Mouse (Mus musculus): ENCODE measurements at regions not wholly inside any gene's neighbourhood (a gene's known extent, or its start where the extent isn't known, plus 50 kb on each side); places are given as distances from the start of the nearest gene placed in this dataset.
A peak's percentile ranks its signal among the peaks of the same experiment; 100 is the strongest.

DNA sequence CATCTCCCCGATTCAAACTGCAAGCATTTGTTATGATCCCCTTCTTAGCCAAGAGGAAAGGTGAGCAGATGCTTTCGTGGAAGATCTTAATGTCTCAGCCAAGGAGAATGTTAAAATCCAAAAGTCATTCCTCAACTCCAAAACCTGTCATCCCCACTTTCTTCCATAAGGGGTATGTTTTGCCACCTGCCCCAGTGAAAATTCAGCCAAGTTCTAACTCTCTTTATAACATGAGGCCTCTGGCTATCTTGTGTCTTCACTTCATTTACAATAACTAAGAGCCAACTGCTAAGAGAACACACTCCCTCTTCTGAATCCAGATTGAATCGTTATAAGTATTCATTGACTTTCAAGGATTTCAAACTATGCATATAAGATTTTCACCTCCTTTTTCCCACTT, 246.7 kb upstream of the Adam34 start:
- no peaks in the 10 kb centered on the region for H3K9me3 ChIP-seq (replicated peaks; ENCODE audit: control insufficient read depth, low read length)
- no peak overlapping the region for H3K4me2 ChIP-seq (ENCODE audit: low read length)
- no peak overlapping the region for H3K9ac ChIP-seq (ENCODE audit: low read length)
- no peak overlapping the region for H3K4me3 ChIP-seq (ENCODE audit: low read depth, low read length)
- 89% methylated on average over 3 of the region's 3 CpGs for WGBS
- H3K4me1 ChIP-seq (ENCODE audit: control insufficient read depth, insufficient read depth, low read length), result no peaks in the 10 kb centered on the region
- no peaks in the 10 kb centered on the region for H3K36me3 ChIP-seq (ENCODE audit: control insufficient read depth, insufficient read depth, low read length)
- H3K27ac ChIP-seq (ENCODE audit: low read depth, low read length), result no peak overlapping the region
- no peak for ATAC-seq
- no peaks in the 10 kb centered on the region for H3K27me3 ChIP-seq (replicated peaks; ENCODE audit: control insufficient read depth, insufficient read depth, low read length)
- no peak for DNase-seq (ENCODE audit: low spot score)

DNA sequence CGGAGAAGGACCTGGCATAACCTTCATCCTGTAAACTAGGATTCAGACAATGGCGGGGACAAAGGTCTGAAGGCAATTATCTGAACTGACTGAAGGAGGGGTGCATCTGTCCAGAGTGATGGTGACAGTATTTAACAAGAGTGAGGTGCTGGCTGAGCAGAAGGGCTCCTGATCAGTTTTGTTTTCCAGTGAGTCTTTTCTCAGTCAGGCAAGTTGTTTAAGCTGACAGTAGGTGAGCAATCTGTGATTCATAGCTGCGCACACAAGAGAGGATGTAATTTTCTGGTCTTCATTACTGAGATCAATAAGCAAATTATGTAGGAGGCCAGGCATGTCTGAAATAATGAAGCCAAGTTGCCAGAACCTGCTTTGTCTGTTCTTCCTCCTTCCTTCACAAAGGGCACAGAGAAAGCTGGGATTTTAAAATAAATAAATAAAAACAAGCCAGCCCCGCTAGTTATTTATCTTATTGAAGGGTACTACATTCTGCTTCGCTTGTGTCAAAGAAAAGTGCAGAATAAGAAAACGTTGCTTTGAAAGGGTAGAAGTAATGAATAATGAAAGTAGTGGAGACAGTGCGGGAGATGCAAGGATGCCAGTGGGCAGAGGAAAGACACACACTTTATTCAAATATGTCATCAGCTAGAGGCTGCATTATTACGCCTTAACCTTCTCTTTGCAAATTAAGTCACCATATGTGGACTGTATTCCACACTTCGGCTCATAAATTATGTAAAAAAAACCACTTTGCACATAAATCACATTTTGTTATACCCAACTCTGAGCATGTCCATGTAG, 239.6 kb upstream of the Adam34 start:
- no peaks in the 10 kb centered on the region; the same call in 1 of the 2 replicates for H3K4me1 ChIP-seq (ENCODE audit: control insufficient read depth, insufficient read depth, low read length)
- no peak overlapping the region for H3K4me3 ChIP-seq (ENCODE audit: low read depth, low read length)
- ATAC-seq (peak; percentile 52), DNase-seq (ENCODE audit: low spot score) (peak; percentile 30)
- peak overlapping the region; percentile 14; the same call in 1 of the 2 replicates for H3K4me2 ChIP-seq (ENCODE audit: low read length)
- H3K36me3 ChIP-seq (ENCODE audit: control insufficient read depth, insufficient read depth, low read length), result no peaks in the 10 kb centered on the region
- peak overlapping the region; percentile 7; the same call in 1 of the 2 replicates for H3K9ac ChIP-seq (ENCODE audit: low read length)
- 39% methylated on average over 9 of the region's 9 CpGs for WGBS
- H3K9me3 ChIP-seq (replicated peaks; ENCODE audit: control insufficient read depth, low read length), result no peaks in the 10 kb centered on the region
- no peaks in the 10 kb centered on the region for H3K27me3 ChIP-seq (replicated peaks; ENCODE audit: control insufficient read depth, insufficient read depth, low read length)
- H3K27ac ChIP-seq (ENCODE audit: low read depth, low read length), result no peak overlapping the region

DNA sequence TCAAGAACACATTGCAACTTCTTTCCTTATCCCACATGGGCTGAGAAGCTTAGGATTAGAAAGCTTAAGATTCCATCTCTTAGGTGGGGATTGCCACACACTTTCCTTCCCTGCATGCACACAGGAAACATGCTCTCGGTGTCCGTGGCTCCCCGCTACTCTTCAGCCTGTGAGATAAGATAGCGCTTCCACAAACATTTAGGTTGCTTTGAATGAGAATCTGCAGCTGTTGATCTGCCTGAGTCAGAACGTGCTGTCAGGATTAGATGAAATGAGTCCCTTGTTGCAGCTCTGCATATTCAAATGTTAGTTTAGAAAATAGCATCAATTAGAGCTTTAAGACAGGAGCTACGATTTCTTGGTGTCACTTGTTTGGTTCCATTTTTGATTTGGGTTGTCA, 239.0 kb upstream of the Adam34 start:
- 43% methylated on average over 6 of the region's 6 CpGs for WGBS
- no peak overlapping the region for H3K4me3 ChIP-seq (ENCODE audit: low read depth, low read length)

DNA sequence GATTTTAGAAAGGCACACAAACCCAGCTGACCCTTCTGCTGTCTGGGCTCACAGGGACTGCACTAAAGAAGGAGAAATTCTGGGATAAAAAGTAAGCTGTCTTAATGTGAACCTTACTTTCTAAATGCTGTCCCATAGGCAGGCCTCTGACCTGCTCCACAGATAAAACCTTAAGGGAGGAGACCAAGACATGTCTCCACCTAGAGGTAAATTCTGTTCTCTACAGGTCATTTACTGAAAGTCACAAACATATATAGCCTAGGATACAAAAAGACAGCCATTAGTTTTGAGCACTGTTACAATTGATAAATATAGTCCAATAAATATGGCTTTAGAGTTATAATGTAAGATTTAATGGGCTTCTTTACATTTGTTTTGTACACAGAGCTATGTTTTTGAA, 221.9 kb upstream of the Adam34 start:
- no peak for DNase-seq (ENCODE audit: low spot score)
- Histone ChIP-seq H3K9me3 (replicated peaks; ENCODE audit: control insufficient read depth, low read length) (no peaks in the 10 kb centered on the region), H3K36me3 (ENCODE audit: control insufficient read depth, insufficient read depth, low read length) (no peaks in the 10 kb centered on the region), H3K27ac (ENCODE audit: low read depth, low read length) (no peak overlapping the region), H3K4me2 (ENCODE audit: low read length) (no peak overlapping the region), H3K9ac (ENCODE audit: low read length) (no peak overlapping the region), H3K27me3 (replicated peaks; ENCODE audit: control insufficient read depth, insufficient read depth, low read length) (no peaks in the 10 kb centered on the region), H3K4me1 (ENCODE audit: control insufficient read depth, insufficient read depth, low read length) (no peaks in the 10 kb centered on the region), H3K4me3 (ENCODE audit: low read depth, low read length) (no peak overlapping the region)
- no peak for ATAC-seq

More for the DNA sequence above, 239.0 kb upstream of the Adam34 start:
- H3K9ac ChIP-seq (ENCODE audit: low read length), result peak overlapping the region; percentile 7; the same call in 1 of the 2 replicates
- DNase-seq (ENCODE audit: low spot score), result no peak
- no peaks in the 10 kb centered on the region for H3K9me3 ChIP-seq (replicated peaks; ENCODE audit: control insufficient read depth, low read length)
- no peaks in the 10 kb centered on the region; the same call in 1 of the 2 replicates for H3K4me1 ChIP-seq (ENCODE audit: control insufficient read depth, insufficient read depth, low read length)
- H3K4me2 ChIP-seq (ENCODE audit: low read length), result peak overlapping the region; percentile 14; the same call in 1 of the 2 replicates
- ATAC-seq, result no peak
- H3K27ac ChIP-seq (ENCODE audit: low read depth, low read length), result no peak overlapping the region
- no peaks in the 10 kb centered on the region for H3K27me3 ChIP-seq (replicated peaks; ENCODE audit: control insufficient read depth, insufficient read depth, low read length)
- H3K36me3 ChIP-seq (ENCODE audit: control insufficient read depth, insufficient read depth, low read length), result no peaks in the 10 kb centered on the region

DNA sequence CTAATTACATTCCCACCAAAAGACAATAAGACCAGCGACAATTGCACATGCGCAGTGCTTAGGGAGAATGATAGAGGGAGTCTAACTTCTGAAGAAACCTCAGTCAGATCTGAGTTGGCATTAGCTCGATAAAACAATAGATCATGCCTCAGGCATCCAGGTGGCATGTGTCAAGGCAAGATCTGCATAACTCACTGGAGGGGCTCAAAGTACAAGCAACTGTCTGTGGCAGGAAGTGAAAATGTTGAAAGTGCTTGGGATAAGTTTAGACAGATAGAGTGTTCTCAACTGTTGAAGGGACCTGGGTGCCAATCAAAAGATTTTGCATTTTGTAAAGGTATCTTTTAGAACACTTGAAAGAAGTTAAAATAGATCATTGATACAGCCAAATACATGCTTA, 213.1 kb upstream of the Adam34 start:
- no peak for ATAC-seq
- Histone ChIP-seq H3K27ac (ENCODE audit: low read depth, low read length) (no peak overlapping the region), H3K9me3 (replicated peaks; ENCODE audit: control insufficient read depth, low read length) (no peaks in the 10 kb centered on the region), H3K4me2 (ENCODE audit: low read length) (no peak overlapping the region), H3K9ac (ENCODE audit: low read length) (no peak overlapping the region), H3K27me3 (replicated peaks; ENCODE audit: control insufficient read depth, insufficient read depth, low read length) (no peaks in the 10 kb centered on the region), H3K4me1 (ENCODE audit: control insufficient read depth, insufficient read depth, low read length) (no peaks in the 10 kb centered on the region), H3K4me3 (ENCODE audit: low read depth, low read length) (no peak overlapping the region), H3K36me3 (ENCODE audit: control insufficient read depth, insufficient read depth, low read length) (no peaks in the 10 kb centered on the region)
- 62% methylated on average over 3 of the region's 3 CpGs for WGBS
- no peak for DNase-seq (ENCODE audit: low spot score)

DNA sequence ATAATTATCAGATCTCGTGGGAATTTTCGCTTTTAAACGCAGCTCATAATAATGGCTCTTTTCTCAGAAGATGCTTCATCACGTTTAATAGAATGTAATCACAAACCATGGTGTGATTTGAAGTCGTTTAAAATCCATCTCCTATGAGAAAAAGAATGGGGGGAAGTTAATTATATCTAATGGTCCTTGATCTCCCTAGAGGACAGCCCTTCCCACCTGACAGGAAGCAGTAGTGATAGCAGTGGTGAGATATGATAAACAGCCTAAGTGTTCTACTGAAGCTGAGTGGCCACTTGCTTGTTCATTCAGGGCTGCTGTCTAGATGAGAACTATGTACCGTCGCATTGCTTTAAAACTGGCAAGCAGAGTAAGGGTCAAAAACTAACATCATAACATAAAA, 211.4 kb upstream of the Adam34 start:
- no peak for ATAC-seq
- Histone ChIP-seq H3K9me3 (replicated peaks; ENCODE audit: control insufficient read depth, low read length) (no peaks in the 10 kb centered on the region), H3K9ac (ENCODE audit: low read length) (no peak overlapping the region), H3K4me3 (ENCODE audit: low read depth, low read length) (no peak overlapping the region), H3K27me3 (replicated peaks; ENCODE audit: control insufficient read depth, insufficient read depth, low read length) (no peaks in the 10 kb centered on the region), H3K36me3 (ENCODE audit: control insufficient read depth, insufficient read depth, low read length) (no peaks in the 10 kb centered on the region), H3K4me1 (ENCODE audit: control insufficient read depth, insufficient read depth, low read length) (no peaks in the 10 kb centered on the region), H3K4me2 (ENCODE audit: low read length) (no peak overlapping the region), H3K27ac (ENCODE audit: low read depth, low read length) (no peak overlapping the region)
- no peak for DNase-seq (ENCODE audit: low spot score)
- 74% methylated on average over 7 of the region's 7 CpGs for WGBS

DNA sequence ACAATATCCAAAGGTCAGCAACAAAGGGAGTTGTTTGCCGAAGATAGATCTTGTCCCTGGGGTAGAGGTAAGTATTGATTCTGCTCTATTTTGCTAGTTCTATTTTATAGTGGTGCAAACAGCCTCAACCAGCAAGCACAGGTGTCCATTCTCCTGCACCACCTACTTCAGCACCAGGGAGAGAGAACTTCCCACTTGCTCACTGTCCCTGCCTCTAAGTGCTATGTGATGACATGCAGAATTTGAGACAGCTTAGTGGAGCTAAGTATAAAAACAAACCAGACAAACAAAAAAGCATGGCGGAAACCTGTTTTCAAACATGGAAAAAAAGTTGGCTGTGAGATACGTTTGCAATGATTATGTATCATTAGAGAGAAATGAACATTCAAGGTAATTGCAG, 196.3 kb upstream of the Adam34 start:
- DNase-seq (ENCODE audit: low spot score) (no peak), ATAC-seq (no peak)
- WGBS, result 74% methylated on average over 3 of the region's 3 CpGs
- H3K9ac ChIP-seq (ENCODE audit: low read length), result no peak overlapping the region
- no peaks in the 10 kb centered on the region for H3K36me3 ChIP-seq (ENCODE audit: control insufficient read depth, insufficient read depth, low read length)
- no peak overlapping the region for H3K27ac ChIP-seq (ENCODE audit: low read depth, low read length)
- H3K4me1 ChIP-seq (ENCODE audit: control insufficient read depth, insufficient read depth, low read length), result no peaks in the 10 kb centered on the region
- no peaks in the 10 kb centered on the region for H3K27me3 ChIP-seq (replicated peaks; ENCODE audit: control insufficient read depth, insufficient read depth, low read length)
- no peak overlapping the region for H3K4me3 ChIP-seq (ENCODE audit: low read depth, low read length)
- H3K4me2 ChIP-seq (ENCODE audit: low read length), result no peak overlapping the region
- no peaks in the 10 kb centered on the region for H3K9me3 ChIP-seq (replicated peaks; ENCODE audit: control insufficient read depth, low read length)

DNA sequence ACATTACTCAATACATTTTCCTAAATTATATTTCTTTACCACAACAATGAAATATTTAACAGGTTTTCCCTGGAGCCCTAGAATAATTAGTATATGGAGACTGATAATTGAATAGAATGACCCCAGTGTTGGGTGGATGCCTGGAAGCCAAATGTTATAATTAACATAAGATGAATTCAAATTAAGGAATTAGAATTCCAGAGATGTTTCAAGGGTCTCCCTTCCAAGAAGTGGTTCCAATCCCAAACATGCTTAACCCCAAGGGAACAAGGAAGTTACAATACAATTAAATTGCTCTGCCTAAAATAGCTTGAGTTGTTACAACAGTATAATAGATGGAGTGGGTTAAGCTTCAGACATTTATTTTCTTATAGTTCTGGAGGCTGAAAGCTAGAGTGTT, 185.3 kb upstream of the Adam34 start:
- H3K36me3 ChIP-seq (ENCODE audit: control insufficient read depth, insufficient read depth, low read length), result no peaks in the 10 kb centered on the region
- no peak overlapping the region for H3K4me3 ChIP-seq (ENCODE audit: low read depth, low read length)
- ATAC-seq, result no peak
- H3K9ac ChIP-seq (ENCODE audit: low read length), result no peak overlapping the region
- DNase-seq (ENCODE audit: low spot score), result peak; percentile 58
- no peaks in the 10 kb centered on the region for H3K27me3 ChIP-seq (replicated peaks; ENCODE audit: control insufficient read depth, insufficient read depth, low read length)
- H3K4me2 ChIP-seq (ENCODE audit: low read length), result no peak overlapping the region
- no peak overlapping the region for H3K27ac ChIP-seq (ENCODE audit: low read depth, low read length)
- no peaks in the 10 kb centered on the region for H3K9me3 ChIP-seq (replicated peaks; ENCODE audit: control insufficient read depth, low read length)
- no peaks in the 10 kb centered on the region for H3K4me1 ChIP-seq (ENCODE audit: control insufficient read depth, insufficient read depth, low read length)

DNA sequence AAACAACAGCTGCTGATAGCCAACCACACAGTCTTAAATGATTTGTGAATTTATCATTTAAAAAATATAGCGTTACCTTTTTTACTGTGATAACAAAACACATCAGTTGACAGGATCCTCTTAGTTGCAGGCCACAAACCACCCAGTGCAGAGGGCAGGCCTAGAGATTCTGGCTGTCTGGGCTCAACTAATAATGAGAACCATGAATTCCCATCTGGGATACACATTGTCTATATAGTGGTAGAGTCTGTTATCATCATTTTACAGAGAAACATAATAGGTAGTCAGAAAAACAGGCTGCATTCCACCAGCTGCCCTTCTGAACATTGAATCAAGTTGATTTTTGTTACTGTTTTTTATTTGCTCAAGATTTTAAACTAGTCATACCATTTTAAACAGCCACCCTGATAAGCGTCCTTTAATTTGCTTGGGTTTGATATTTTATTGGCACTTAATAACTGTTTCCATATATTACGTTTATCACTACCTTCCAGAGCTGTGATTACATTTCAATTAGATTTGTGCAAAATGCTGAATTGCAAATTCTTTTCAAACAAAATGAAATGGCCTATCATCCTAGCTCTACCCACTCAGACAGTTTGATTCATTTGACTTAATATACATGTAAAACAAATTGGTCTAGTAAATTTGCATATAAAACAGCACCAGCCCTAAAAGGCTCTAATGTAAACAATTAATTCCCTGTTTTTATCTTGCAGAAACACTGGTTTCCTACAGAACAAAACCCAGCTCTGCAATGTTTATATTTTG, 144.2 kb upstream of the Adam34 start:
- DNase-seq (ENCODE audit: low spot score) (peak; percentile 0), ATAC-seq (no peak)
- 82% methylated on average over 3 of the region's 3 CpGs for WGBS
- no peaks in the 10 kb centered on the region for H3K36me3 ChIP-seq (ENCODE audit: control insufficient read depth, insufficient read depth, low read length)
- no peaks in the 10 kb centered on the region for H3K27me3 ChIP-seq (replicated peaks; ENCODE audit: control insufficient read depth, insufficient read depth, low read length)
- no peaks in the 10 kb centered on the region for H3K4me1 ChIP-seq (ENCODE audit: control insufficient read depth, insufficient read depth, low read length)
- no peaks in the 10 kb centered on the region for H3K9me3 ChIP-seq (replicated peaks; ENCODE audit: control insufficient read depth, low read length)
- H3K27ac ChIP-seq (ENCODE audit: low read depth, low read length), result no peak overlapping the region
- no peak overlapping the region for H3K4me2 ChIP-seq (ENCODE audit: low read length)
- H3K9ac ChIP-seq (ENCODE audit: low read length), result no peak overlapping the region
- no peak overlapping the region for H3K4me3 ChIP-seq (ENCODE audit: low read depth, low read length)
